Mouse (Mus musculus): ENCODE results near the gene Gjb2. TPM values are rescaled to one million over a fixed set of nuclear protein-coding genes. Genes with fewer than 3 reads are reported as not detected.

The Gjb2 gene
- 0.67 and 1.2 TPM in 2 replicates for polyA plus RNA-seq (2014; fragmentation: Nextera tagmentation; extraction: Ambion mirVana)

- H3K27ac ChIP-seq (ENCODE audit: low read depth, low read length), result no peak within 1 kb of the TSS
- 0 out of 2 replicates have a peak, but pooled peaks cover 2% of the 10 kb centered on the region for H3K4me1 ChIP-seq (ENCODE audit: control insufficient read depth, insufficient read depth, low read length)
- H3K4me2 ChIP-seq (replicated peaks; ENCODE audit: low read depth, low read length), result peak within 1 kb of the TSS; percentile 83
- no peaks in the 10 kb centered on the region for H3K36me3 ChIP-seq (ENCODE audit: control insufficient read depth, insufficient read depth, low read length)
- peak; percentile 67 for ATAC-seq (ENCODE audit: low FRiP score, low TSS enrichment)
- H3K9me3 ChIP-seq (ENCODE audit: control insufficient read depth, low read length), result no peaks in the 10 kb centered on the region
- H3K9ac ChIP-seq (ENCODE audit: low read depth, low read length), result peak within 1 kb of the TSS; percentile 66
- under 1% methylated on average over 101 of the region's 101 CpGs for WGBS
- H3K4me3 ChIP-seq (ENCODE audit: low read length), result peak within 1 kb of the TSS; percentile 48
- H3K27me3 ChIP-seq (ENCODE audit: control insufficient read depth, insufficient read depth, low read length), result peaks cover 52% of the 10 kb centered on the region
Measured at GRCm38 (mm10) chr14:57104106-57105023, at the start of gene Gjb2. Gene Gjb2 (minus strand): TSS chr14:57104702.

GRCm38 (mm10) chr14:57145741-57146140 lies 41.2 kb upstream of the Gjb2 start:
- Histone ChIP-seq H3K27ac (ENCODE audit: low read depth, low read length) (no peak overlapping the region), H3K4me1 (ENCODE audit: control insufficient read depth, insufficient read depth, low read length) (0 out of 2 replicates have a peak, but pooled peaks cover 2% of the 10 kb centered on the region), H3K4me2 (replicated peaks; ENCODE audit: low read depth, low read length) (no peak overlapping the region), H3K9ac (ENCODE audit: low read depth, low read length) (no peak overlapping the region), H3K4me3 (ENCODE audit: low read length) (no peak overlapping the region), H3K9me3 (ENCODE audit: control insufficient read depth, low read length) (no peaks in the 10 kb centered on the region), H3K36me3 (ENCODE audit: control insufficient read depth, insufficient read depth, low read length) (no peaks in the 10 kb centered on the region), H3K27me3 (ENCODE audit: control insufficient read depth, insufficient read depth, low read length) (no peaks in the 10 kb centered on the region)
- WGBS, result 28% methylated on average over 4 of the region's 4 CpGs
- ATAC-seq (ENCODE audit: low FRiP score, low TSS enrichment), result 0 out of 2 replicates have a peak, but pooled peaks have one; percentile 62

- Histone ChIP-seq H3K27me3 (ENCODE audit: control insufficient read depth, insufficient read depth, low read length) (peaks cover 28% of the 10 kb centered on the region), H3K4me3 (ENCODE audit: low read length) (no peak overlapping the region), H3K9ac (ENCODE audit: low read depth, low read length) (no peak overlapping the region), H3K27ac (ENCODE audit: low read depth, low read length) (no peak overlapping the region), H3K9me3 (ENCODE audit: control insufficient read depth, low read length) (no peaks in the 10 kb centered on the region), H3K36me3 (ENCODE audit: control insufficient read depth, insufficient read depth, low read length) (no peaks in the 10 kb centered on the region), H3K4me1 (ENCODE audit: control insufficient read depth, insufficient read depth, low read length) (0 out of 2 replicates have a peak, but pooled peaks cover 8% of the 10 kb centered on the region), H3K4me2 (replicated peaks; ENCODE audit: low read depth, low read length) (no peak overlapping the region)
- no peak for ATAC-seq (ENCODE audit: low FRiP score, low TSS enrichment)
- 42% methylated on average over 8 of the region's 8 CpGs for WGBS
Measured at GRCm38 (mm10) chr14:57135265-57135664, 30.8 kb upstream of the Gjb2 start.

- Histone ChIP-seq H3K4me2 (replicated peaks; ENCODE audit: low read depth, low read length) (peak within 1 kb of the TSS; percentile 74), H3K27me3 (ENCODE audit: control insufficient read depth, insufficient read depth, low read length) (peaks cover 28% of the 10 kb centered on the region), H3K36me3 (ENCODE audit: control insufficient read depth, insufficient read depth, low read length) (no peaks in the 10 kb centered on the region), H3K4me3 (ENCODE audit: low read length) (peak within 1 kb of the TSS; percentile 39), H3K27ac (ENCODE audit: low read depth, low read length) (no peak within 1 kb of the TSS), H3K9ac (ENCODE audit: low read depth, low read length) (peak within 1 kb of the TSS; percentile 37), H3K9me3 (ENCODE audit: control insufficient read depth, low read length) (no peaks in the 10 kb centered on the region), H3K4me1 (ENCODE audit: control insufficient read depth, insufficient read depth, low read length) (peaks cover 8% of the 10 kb centered on the region; the same call in 1 of the 2 replicates)
- ATAC-seq (ENCODE audit: low FRiP score, low TSS enrichment), result no peak; the same call in 1 of the 2 replicates
- 3% methylated on average over 33 of the region's 33 CpGs for WGBS
Measured at GRCm38 (mm10) chr14:57133161-57133661, 28.7 kb upstream of the Gjb2 start, which contains the start of gene Gjb6. Gene Gjb6 (minus strand): TSS chr14:57133611.

- no peak for ATAC-seq (ENCODE audit: low FRiP score, low TSS enrichment)
Measured at GRCm38 (mm10) chr14:57127383-57127782, 22.9 kb upstream of the Gjb2 start.

DNA sequence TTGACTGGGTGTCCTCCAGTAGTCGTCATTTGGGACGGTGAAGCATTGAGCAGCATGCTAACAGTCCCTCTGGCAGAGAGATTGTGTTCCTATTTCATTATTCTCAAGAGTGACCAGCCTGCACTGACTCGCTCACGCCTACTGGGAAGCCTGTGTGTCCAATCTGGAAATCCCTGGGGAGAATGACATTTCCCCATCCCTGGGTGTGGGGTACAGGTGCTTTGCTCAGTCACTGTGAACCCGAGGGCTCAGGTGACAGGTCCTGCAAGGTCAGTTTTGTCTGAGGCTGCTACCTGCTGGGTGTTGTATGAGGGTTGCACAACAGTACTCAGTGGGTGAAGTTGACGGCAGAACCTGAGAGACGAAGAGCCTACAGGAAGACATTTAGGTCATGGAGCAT lies 17.8 kb upstream of the Gjb2 start:
- H3K4me2 ChIP-seq (replicated peaks; ENCODE audit: low read depth, low read length), result no peak overlapping the region
- no peaks in the 10 kb centered on the region for H3K27me3 ChIP-seq (ENCODE audit: control insufficient read depth, insufficient read depth, low read length)
- WGBS, result 84% methylated on average over 7 of the region's 7 CpGs
- no peak overlapping the region for H3K9ac ChIP-seq (ENCODE audit: low read depth, low read length)
- H3K9me3 ChIP-seq (ENCODE audit: control insufficient read depth, low read length), result no peaks in the 10 kb centered on the region
- H3K4me1 ChIP-seq (ENCODE audit: control insufficient read depth, insufficient read depth, low read length), result no peaks in the 10 kb centered on the region
- H3K27ac ChIP-seq (ENCODE audit: low read depth, low read length), result no peak overlapping the region
- H3K36me3 ChIP-seq (ENCODE audit: control insufficient read depth, insufficient read depth, low read length), result no peaks in the 10 kb centered on the region
- no peak overlapping the region for H3K4me3 ChIP-seq (ENCODE audit: low read length)
- no peak for ATAC-seq (ENCODE audit: low FRiP score, low TSS enrichment)

More at GRCm38 (mm10) chr14:57127383-57127782, 22.9 kb upstream of the Gjb2 start:
- H3K36me3 ChIP-seq (ENCODE audit: control insufficient read depth, insufficient read depth, low read length), result no peaks in the 10 kb centered on the region
- no peak overlapping the region for H3K4me3 ChIP-seq (ENCODE audit: low read length)
- no peaks in the 10 kb centered on the region; the same call in 1 of the 2 replicates for H3K4me1 ChIP-seq (ENCODE audit: control insufficient read depth, insufficient read depth, low read length)
- 35% methylated on average over 4 of the region's 4 CpGs for WGBS
- no peak overlapping the region for H3K4me2 ChIP-seq (replicated peaks; ENCODE audit: low read depth, low read length)
- no peak overlapping the region for H3K9ac ChIP-seq (ENCODE audit: low read depth, low read length)
- peaks cover 12% of the 10 kb centered on the region; the same call in 1 of the 2 replicates for H3K27me3 ChIP-seq (ENCODE audit: control insufficient read depth, insufficient read depth, low read length)
- no peak overlapping the region for H3K27ac ChIP-seq (ENCODE audit: low read depth, low read length)
- H3K9me3 ChIP-seq (ENCODE audit: control insufficient read depth, low read length), result no peaks in the 10 kb centered on the region

GRCm38 (mm10) chr14:57115823-57116544 lies 11.5 kb upstream of the Gjb2 start, which contains the start of gene Gm4491:
Gene Gm4491 (minus strand): TSS chr14:57115883.
- ATAC-seq (ENCODE audit: low FRiP score, low TSS enrichment), result peak; percentile 55; the same call in 1 of the 2 replicates
- Histone ChIP-seq H3K27me3 (ENCODE audit: control insufficient read depth, insufficient read depth, low read length) (no peaks in the 10 kb centered on the region), H3K4me2 (replicated peaks; ENCODE audit: low read depth, low read length) (no peak within 1 kb of the TSS)

DNA sequence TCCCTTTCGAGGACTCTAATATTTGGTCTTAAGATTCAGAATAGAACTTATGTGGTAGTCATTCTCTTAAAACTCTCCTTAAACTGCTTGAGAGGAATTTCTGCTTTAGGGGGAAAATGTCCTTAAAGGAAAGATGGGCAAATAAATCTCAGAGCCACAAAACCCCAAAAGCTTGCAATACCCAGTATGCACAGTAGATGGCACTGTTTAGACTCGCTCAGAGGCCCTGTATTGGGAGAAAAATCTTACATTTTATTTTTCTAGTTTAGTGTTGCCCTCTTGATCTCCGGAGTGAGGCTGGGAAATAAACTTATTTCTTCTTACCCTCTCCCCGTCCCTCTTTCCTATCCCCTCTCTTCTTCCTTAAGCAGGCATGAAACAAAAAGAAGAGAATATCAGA lies 4.7 kb upstream of the Gjb2 start:
- Histone ChIP-seq H3K4me3 (ENCODE audit: low read length) (no peak overlapping the region), H3K4me1 (ENCODE audit: control insufficient read depth, insufficient read depth, low read length) (no peaks in the 10 kb centered on the region), H3K4me2 (replicated peaks; ENCODE audit: low read depth, low read length) (no peak overlapping the region), H3K36me3 (ENCODE audit: control insufficient read depth, insufficient read depth, low read length) (no peaks in the 10 kb centered on the region), H3K27me3 (ENCODE audit: control insufficient read depth, insufficient read depth, low read length) (peaks cover 30% of the 10 kb centered on the region), H3K27ac (ENCODE audit: low read depth, low read length) (no peak overlapping the region), H3K9ac (ENCODE audit: low read depth, low read length) (no peak overlapping the region), H3K9me3 (ENCODE audit: control insufficient read depth, low read length) (no peaks in the 10 kb centered on the region)
- WGBS, result 9% methylated on average over 4 of the region's 4 CpGs
- no peak for ATAC-seq (ENCODE audit: low FRiP score, low TSS enrichment)

More at GRCm38 (mm10) chr14:57115823-57116544, 11.5 kb upstream of the Gjb2 start, which contains the start of gene Gm4491:
- Histone ChIP-seq H3K9me3 (ENCODE audit: control insufficient read depth, low read length) (no peaks in the 10 kb centered on the region), H3K4me3 (ENCODE audit: low read length) (no peak within 1 kb of the TSS), H3K4me1 (ENCODE audit: control insufficient read depth, insufficient read depth, low read length) (no peaks in the 10 kb centered on the region), H3K27ac (ENCODE audit: low read depth, low read length) (no peak within 1 kb of the TSS), H3K36me3 (ENCODE audit: control insufficient read depth, insufficient read depth, low read length) (no peaks in the 10 kb centered on the region), H3K9ac (ENCODE audit: low read depth, low read length) (no peak within 1 kb of the TSS)
- 15% methylated on average over 13 of the region's 13 CpGs for WGBS

All from kidney, embryonic 14.5 days (tissue).